Mouse (Mus musculus): ENCODE measurements at regions not wholly inside any gene's neighbourhood (a gene's known extent, or its start where the extent isn't known, plus 50 kb on each side); places are given as distances from the start of the nearest gene placed in this dataset.
A peak's percentile ranks its signal among the peaks of the same experiment; 100 is the strongest.

DNA sequence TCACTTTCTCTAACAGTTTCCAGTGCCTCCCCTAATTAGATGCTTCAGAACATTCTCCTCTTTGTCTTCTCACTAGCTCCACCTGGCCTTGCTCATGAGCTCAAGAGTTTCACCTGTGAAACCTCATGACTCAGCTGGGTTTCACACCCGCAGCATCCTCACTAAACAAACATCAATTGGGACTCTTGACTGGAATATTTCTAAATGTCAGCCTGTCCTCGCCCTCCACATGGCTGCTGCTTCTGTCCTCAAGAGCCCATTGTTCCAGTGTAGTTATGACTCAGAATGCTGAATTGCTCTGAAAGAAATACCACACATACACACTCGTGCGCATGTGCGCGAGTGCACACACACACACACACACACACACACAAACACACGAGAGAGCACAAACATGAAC lies 407.2 kb downstream of the Prss52 start:
- H3K9ac ChIP-seq: no peak overlapping the region
- 90% methylated on average over 7 of the region's 7 CpGs for WGBS
- no peak overlapping the region for H3K4me2 ChIP-seq
- no peaks in the 10 kb centered on the region for H3K4me1 ChIP-seq
- no peak for ATAC-seq (replicated peaks; ENCODE audit: low FRiP score)
- no peak overlapping the region for H3K4me3 ChIP-seq (replicated peaks)
- H3K27ac ChIP-seq: no peak overlapping the region
- H3K9me3 ChIP-seq (replicated peaks): no peaks in the 10 kb centered on the region
- H3K27me3 ChIP-seq: no peaks in the 10 kb centered on the region
- H3K36me3 ChIP-seq: no peaks in the 10 kb centered on the region

DNA sequence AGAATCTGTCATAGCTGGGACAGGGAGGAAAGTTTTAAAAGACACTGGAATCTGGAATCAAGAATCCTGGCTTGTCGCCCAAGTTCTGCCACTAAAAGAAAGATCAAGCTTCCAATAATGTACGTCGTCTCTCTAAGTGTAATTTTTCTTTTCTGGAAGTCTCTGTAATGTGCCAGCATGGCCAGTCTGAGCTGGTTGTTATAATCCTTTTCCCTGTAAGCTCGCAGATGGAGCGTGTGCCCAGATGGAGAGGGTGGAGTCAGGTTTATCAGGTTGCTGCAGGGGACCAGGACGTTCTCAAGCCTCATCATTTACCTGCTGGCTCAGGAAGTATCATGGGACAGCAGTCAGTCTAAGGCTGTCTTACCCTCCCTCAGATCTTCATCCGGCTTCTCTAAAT lies 408.6 kb downstream of the Prss52 start:
- Histone ChIP-seq H3K4me3 (replicated peaks) (no peak overlapping the region), H3K36me3 (no peaks in the 10 kb centered on the region), H3K9ac (no peak overlapping the region), H3K4me2 (no peak overlapping the region), H3K4me1 (no peaks in the 10 kb centered on the region), H3K27me3 (no peaks in the 10 kb centered on the region), H3K27ac (no peak overlapping the region), H3K9me3 (replicated peaks) (no peaks in the 10 kb centered on the region)
- no peak for ATAC-seq (replicated peaks; ENCODE audit: low FRiP score)
- 70% methylated on average over 7 of the region's 7 CpGs for WGBS

DNA sequence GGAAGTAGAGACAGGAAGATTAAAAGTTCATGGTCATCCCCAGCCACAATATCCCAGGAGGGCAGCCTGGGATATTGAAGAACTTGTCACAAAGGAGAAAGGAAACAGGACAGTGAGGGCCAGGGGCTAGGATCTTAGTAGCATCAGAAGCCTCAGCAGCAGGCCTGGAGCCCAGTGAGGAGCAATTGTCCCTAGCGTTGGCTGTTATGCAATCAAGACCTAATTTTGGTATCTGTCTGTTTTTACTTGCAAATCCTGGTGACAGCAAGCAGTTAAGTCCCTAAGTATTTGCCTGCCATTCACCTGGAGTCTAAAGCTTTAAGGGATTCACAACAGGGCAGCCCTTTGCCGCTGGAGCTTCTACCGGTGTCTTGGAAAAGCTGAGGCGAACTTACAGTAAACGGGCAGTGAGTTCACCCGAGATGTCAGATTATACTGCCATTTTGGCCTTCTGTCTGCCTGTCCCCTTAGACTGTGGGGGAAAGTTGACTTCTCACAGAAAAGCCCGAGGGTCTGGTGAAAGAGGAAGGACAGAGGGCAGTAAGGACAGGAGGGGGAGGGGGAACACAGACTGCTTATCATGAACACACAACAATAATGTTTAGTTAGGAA lies 413.6 kb downstream of the Prss52 start:
- Histone ChIP-seq H3K4me3 (replicated peaks) (no peak overlapping the region), H3K36me3 (no peaks in the 10 kb centered on the region), H3K4me2 (no peak overlapping the region), H3K4me1 (no peaks in the 10 kb centered on the region), H3K27ac (no peak overlapping the region), H3K9me3 (replicated peaks) (no peaks in the 10 kb centered on the region), H3K9ac (no peak overlapping the region), H3K27me3 (no peaks in the 10 kb centered on the region)
- WGBS: 57% methylated on average over 7 of the region's 7 CpGs
- ATAC-seq (replicated peaks; ENCODE audit: low FRiP score): no peak

DNA sequence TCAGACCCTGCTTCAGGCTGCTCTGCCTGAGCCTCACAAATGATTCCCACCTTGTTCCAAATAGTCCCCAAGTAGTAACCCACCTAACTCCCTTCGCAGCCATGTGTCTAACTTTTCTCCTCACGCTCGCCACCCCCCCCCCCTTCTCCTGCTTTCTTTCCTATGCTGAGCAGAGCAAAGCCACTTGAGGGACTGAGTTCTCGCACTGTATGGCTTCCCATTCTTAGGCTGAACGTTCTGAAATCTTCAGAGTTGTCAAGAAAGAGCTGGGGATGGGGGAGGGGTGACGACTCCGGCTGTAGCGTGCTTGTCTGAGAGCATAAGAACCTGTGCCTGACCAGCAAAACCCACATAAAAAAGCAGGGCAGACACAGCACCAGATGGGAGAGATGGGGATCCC lies 420.6 kb downstream of the Prss52 start:
- WGBS: 53% methylated on average over 8 of the region's 8 CpGs
- no peak overlapping the region for H3K9ac ChIP-seq
- no peak overlapping the region for H3K4me3 ChIP-seq (replicated peaks)
- no peaks in the 10 kb centered on the region for H3K4me1 ChIP-seq
- no peaks in the 10 kb centered on the region for H3K9me3 ChIP-seq (replicated peaks)
- H3K27ac ChIP-seq: no peak overlapping the region
- H3K36me3 ChIP-seq: no peaks in the 10 kb centered on the region
- ATAC-seq (replicated peaks; ENCODE audit: low FRiP score): no peak
- H3K27me3 ChIP-seq: no peaks in the 10 kb centered on the region
- no peak overlapping the region for H3K4me2 ChIP-seq

DNA sequence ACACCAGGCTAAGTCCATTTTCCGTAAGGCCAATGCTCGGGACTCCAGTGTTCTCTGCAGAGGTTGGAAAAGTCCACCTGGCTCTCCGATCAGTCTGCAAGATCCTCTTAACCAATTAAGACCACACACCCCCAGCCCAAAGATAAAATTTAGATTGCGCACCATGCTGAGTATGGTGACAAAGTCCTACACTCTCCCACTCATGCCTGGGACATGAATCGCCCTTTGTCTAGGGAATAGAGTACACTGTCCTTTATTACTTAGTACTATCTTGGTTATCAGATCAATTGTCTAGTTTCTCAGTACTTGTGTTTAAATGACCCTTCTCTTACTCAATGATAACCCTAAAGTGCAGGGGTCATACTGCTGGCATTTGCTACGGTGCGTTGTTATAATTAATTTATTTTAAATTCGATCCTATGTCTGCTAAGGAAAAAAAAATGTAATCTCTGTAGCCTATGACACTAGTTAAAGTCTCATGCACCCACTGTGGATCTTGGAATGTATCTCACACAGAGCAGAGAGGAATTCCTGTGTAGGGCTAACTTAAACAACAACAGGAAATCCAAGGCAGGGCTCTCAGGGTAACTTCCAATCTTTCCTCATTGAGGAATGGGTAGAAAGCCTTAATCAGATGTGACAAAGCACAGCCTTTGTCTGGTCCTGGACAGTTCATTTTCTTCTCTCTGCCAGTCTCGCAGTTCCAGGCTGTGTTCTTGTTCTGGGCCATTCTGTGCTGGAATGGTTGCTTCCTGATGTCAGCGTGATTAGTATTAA lies 421.4 kb downstream of the Prss52 start:
- Histone ChIP-seq H3K9ac (no peak overlapping the region), H3K27me3 (no peaks in the 10 kb centered on the region), H3K4me3 (replicated peaks) (no peak overlapping the region), H3K4me2 (no peak overlapping the region), H3K27ac (peak overlapping the region; percentile 19; the same call in 1 of the 2 replicates), H3K4me1 (no peaks in the 10 kb centered on the region), H3K9me3 (replicated peaks) (no peaks in the 10 kb centered on the region), H3K36me3 (no peaks in the 10 kb centered on the region)
- no peak for ATAC-seq (replicated peaks; ENCODE audit: low FRiP score)
- WGBS: 65% methylated on average over 10 of the region's 10 CpGs

DNA sequence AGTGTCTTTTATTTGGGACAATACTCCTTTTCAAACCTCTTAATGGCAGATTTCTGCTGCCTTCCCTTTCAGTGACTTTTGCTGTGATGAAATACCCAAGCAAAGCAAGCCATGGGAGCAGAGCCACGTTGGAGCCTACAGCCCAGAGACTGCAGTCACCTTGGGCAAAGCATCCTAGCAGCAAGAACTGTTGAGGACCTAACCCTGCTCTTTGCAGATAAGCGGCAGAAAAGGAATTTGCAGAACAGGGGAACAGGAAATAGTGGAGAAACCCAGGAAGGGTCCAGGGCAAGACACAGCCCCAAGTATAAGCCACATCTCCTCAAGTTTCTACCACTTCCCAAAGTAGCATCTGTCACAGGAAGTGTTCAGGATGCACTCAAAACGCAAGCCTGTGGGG lies 426.5 kb downstream of the Prss52 start:
- no peak for ATAC-seq (replicated peaks; ENCODE audit: low FRiP score)
- no peak overlapping the region for H3K9ac ChIP-seq
- WGBS: 66% methylated on average over 3 of the region's 3 CpGs

DNA sequence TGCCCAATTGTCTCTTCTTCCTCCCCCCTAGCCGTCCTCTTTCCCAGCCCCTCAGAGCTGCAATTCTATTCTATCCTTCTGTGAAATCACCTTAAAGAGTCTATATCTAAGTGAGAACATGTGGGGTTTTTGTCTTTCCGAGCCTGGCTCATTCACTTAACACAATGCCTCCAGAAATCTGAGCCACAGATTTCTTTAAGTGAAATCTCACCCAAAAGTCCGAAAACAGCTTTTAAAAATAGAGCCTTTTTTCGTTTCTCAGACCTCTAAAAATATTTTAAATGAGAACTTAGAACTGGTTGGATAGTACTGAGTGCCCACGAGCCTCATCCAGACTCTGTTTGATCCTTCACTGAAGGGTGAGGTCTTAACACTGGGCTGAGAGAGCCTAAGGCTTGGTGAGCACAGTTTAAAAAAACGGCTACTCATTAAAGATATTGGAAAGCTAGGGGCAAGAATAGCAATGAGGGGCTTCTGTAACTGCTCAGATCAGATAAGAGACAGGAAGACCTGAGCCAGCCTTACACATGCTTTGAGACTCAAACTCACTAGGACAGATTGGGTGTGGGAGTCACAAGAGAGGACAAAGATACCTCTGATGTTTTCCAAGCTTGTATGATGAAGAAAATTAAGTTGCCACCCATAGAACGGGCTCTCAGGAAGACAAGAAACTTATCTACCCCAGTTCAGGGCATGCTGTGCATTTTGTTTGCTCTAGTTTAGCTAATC lies 427.3 kb downstream of the Prss52 start:
- Histone ChIP-seq H3K36me3 (no peaks in the 10 kb centered on the region), H3K4me2 (no peak overlapping the region), H3K4me3 (replicated peaks) (no peak overlapping the region), H3K9me3 (replicated peaks) (no peaks in the 10 kb centered on the region), H3K27me3 (no peaks in the 10 kb centered on the region), H3K4me1 (no peaks in the 10 kb centered on the region), H3K9ac (no peak overlapping the region), H3K27ac (no peak overlapping the region)
- 63% methylated on average over 7 of the region's 7 CpGs for WGBS
- ATAC-seq (replicated peaks; ENCODE audit: low FRiP score): no peak

More for the DNA sequence above, 426.5 kb downstream of the Prss52 start:
- no peak overlapping the region for H3K27ac ChIP-seq
- H3K36me3 ChIP-seq: no peaks in the 10 kb centered on the region
- no peaks in the 10 kb centered on the region for H3K27me3 ChIP-seq
- no peaks in the 10 kb centered on the region for H3K4me1 ChIP-seq
- no peak overlapping the region for H3K4me2 ChIP-seq
- no peaks in the 10 kb centered on the region for H3K9me3 ChIP-seq (replicated peaks)
- H3K4me3 ChIP-seq (replicated peaks): no peak overlapping the region

DNA sequence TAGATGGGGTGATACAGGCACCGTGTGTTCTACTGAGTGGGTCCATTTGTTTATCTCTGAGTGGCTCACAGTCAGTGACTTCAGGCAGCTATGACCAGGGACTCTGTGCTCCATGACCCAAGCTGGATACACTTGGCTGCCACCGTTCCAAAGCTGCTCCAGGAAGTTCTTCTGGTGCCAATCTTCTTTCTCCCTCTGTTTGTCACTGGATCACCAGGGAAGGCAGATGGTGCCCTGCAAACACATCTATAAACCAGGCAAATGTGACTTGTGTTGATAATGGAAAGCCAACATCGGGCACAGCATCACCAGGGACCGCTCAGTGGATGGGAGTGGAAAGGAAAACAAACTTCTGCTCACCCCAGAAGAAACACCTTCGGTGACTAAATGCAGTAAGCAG lies 428.3 kb downstream of the Prss52 start:
- ATAC-seq (replicated peaks; ENCODE audit: low FRiP score): no peak
- no peak overlapping the region for H3K4me3 ChIP-seq (replicated peaks)
- H3K9me3 ChIP-seq (replicated peaks): no peaks in the 10 kb centered on the region
- no peak overlapping the region for H3K4me2 ChIP-seq
- H3K4me1 ChIP-seq: no peaks in the 10 kb centered on the region
- WGBS: 82% methylated on average over 5 of the region's 5 CpGs
- no peak overlapping the region for H3K27ac ChIP-seq
- H3K36me3 ChIP-seq: no peaks in the 10 kb centered on the region
- no peak overlapping the region for H3K9ac ChIP-seq
- H3K27me3 ChIP-seq: no peaks in the 10 kb centered on the region

DNA sequence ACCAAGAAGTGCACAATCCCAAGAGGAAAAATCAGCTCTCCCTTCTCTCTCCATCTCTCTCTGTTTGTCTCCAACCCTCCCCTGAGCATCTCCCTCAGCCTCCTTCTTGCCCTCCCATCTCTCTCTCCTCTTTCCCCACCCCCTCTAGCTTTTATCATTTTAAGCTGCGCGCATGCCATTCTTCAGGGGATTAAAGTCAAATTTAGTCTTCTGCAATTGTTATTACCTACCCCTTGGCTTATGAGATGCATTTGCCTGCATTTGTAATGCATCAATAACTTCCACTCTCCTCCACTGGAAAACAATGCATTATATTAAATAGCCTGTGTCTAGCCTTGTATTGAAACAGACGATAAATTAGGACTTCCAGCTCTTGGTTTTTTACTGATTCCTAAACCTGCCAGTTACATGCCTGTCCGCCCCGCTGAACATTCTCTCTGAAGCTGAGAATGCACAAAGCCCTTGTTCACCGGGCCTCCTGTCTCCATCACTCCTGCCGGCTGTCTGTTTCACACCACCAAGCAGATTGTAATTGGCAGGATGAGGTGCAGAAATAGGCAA lies 429.6 kb downstream of the Prss52 start:
- ATAC-seq (replicated peaks; ENCODE audit: low FRiP score): no peak
- no peaks in the 10 kb centered on the region for H3K36me3 ChIP-seq
- no peaks in the 10 kb centered on the region for H3K27me3 ChIP-seq
- H3K9me3 ChIP-seq (replicated peaks): no peaks in the 10 kb centered on the region
- H3K4me1 ChIP-seq: no peaks in the 10 kb centered on the region
- H3K4me3 ChIP-seq (replicated peaks): no peak overlapping the region
- no peak overlapping the region for H3K9ac ChIP-seq
- WGBS: 44% methylated on average over 7 of the region's 7 CpGs
- H3K4me2 ChIP-seq: no peak overlapping the region
- H3K27ac ChIP-seq: no peak overlapping the region

DNA sequence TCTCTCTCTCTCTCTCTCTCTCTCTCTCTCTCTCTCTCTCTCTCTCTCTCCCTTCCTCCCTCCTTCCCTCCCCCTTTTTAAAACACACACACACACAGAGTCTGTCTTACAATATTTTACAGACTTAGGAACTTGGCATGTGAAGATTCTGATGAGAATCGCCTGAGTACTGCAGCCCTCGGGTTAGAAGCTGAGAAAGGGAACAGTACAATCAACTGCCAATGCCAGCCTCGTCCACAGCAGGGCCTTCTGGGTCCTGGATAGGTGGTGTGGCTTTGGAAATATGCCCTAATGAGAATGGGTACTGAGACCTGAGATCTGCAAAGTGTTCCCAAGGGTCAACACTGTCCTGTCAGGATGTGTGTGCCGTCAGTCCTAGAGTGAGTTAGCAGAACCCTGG lies 430.1 kb downstream of the Prss52 start:
- Histone ChIP-seq H3K4me1 (no peaks in the 10 kb centered on the region), H3K9me3 (replicated peaks) (no peaks in the 10 kb centered on the region), H3K9ac (no peak overlapping the region), H3K27ac (no peak overlapping the region), H3K27me3 (no peaks in the 10 kb centered on the region), H3K4me2 (no peak overlapping the region), H3K36me3 (no peaks in the 10 kb centered on the region), H3K4me3 (replicated peaks) (no peak overlapping the region)
- ATAC-seq (replicated peaks; ENCODE audit: low FRiP score): no peak
- 44% methylated on average over 4 of the region's 4 CpGs for WGBS

DNA sequence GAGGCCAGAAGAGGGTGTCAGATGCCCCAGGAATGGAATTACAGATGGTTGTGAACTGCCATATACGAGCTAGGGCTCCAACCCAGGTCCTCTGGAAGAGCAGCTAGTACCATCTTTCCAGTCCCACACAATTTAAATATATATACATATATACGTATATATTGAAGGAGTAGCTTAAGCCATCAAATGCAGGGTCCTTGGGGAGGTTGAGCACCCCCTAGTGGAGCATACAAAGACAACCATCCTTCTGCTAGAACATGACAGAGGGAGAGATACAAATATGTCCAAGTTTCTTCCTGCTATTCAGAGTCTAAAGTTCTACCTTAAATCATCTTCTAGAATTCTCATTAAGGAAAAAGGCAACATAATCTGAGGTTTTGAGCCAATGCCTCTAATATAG lies 435.4 kb downstream of the Prss52 start:
- H3K27ac ChIP-seq: no peak overlapping the region
- no peak for ATAC-seq (replicated peaks; ENCODE audit: low FRiP score)
- WGBS: 67% methylated on average over 2 of the region's 2 CpGs

DNA sequence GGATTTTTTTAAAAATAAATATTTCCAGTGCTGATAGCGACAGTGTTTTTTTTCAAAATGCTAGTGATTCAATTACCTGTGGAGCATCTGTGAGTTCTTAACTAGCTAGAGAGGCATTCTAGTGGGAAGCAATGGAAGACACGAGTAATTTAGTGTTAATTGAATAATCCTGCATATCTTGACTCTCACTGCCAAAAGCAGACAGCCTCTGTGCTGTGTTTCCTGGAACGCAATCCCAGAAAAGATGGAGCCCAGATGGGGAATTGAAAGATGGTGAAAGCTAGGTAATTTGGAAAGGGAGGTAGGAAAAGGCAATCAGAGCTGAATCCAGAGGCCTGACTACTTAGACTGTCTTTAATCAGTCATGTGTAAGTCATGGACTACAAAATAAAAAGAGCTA lies 441.0 kb downstream of the Prss52 start:
- 79% methylated on average over 3 of the region's 3 CpGs for WGBS
- H3K27me3 ChIP-seq: no peaks in the 10 kb centered on the region

More for the DNA sequence above, 435.4 kb downstream of the Prss52 start:
- Histone ChIP-seq H3K4me3 (replicated peaks) (no peak overlapping the region), H3K4me1 (no peaks in the 10 kb centered on the region), H3K36me3 (no peaks in the 10 kb centered on the region), H3K9me3 (replicated peaks) (no peaks in the 10 kb centered on the region), H3K9ac (no peak overlapping the region), H3K4me2 (no peak overlapping the region), H3K27me3 (no peaks in the 10 kb centered on the region)

More for the DNA sequence above, 441.0 kb downstream of the Prss52 start:
- no peak overlapping the region for H3K4me2 ChIP-seq
- ATAC-seq (replicated peaks; ENCODE audit: low FRiP score): no peak
- H3K9me3 ChIP-seq (replicated peaks): no peaks in the 10 kb centered on the region
- no peaks in the 10 kb centered on the region for H3K4me1 ChIP-seq
- H3K9ac ChIP-seq: no peak overlapping the region
- H3K36me3 ChIP-seq: no peaks in the 10 kb centered on the region
- H3K27ac ChIP-seq: no peak overlapping the region
- H3K4me3 ChIP-seq (replicated peaks): no peak overlapping the region

All from kidney, embryonic 15.5 days (tissue).